Mouse (Mus musculus) layer of hippocampus, adult 2 months (tissue): ENCODE results near the gene Nelfa. TPM values are rescaled to one million over a fixed set of nuclear protein-coding genes. Genes with fewer than 3 reads are reported as not detected.
A peak's percentile ranks its signal among the peaks of the same experiment; 100 is the strongest.
"Not testable (repeated sequence)": the region's sequence is repeated elsewhere in the genome, so short reads cannot be mapped to it uniquely, and the experiment has no call there.

Experiments
- DNase-seq, 2 experiments: peaks; one replicate each; pipeline ENCODE4 v3.0.0; 2022; ENCODE audit warnings: low spot score in 2 of 2
- H3K27ac ChIP-seq: fragments of 200-600 bp; 2 replicates; pipeline ENCODE4 v1.8.1; 2022
- H3K4me3 ChIP-seq: fragments of 200-600 bp; 2 replicates; pipeline ENCODE4 v1.8.1; 2022; ENCODE audit warnings: mild to moderate bottlenecking
- CTCF ChIP-seq: fragments of 200-600 bp; conservative IDR thresholded peaks from 2 replicates; pipeline ENCODE4 v1.8.1; 2022; ENCODE audit warnings: antibody characterized with exemption, mild to moderate bottlenecking, moderate library complexity
- long read RNA-seq, 2 experiments: library from polyadenylated mRNA; stranded (forward); transcript quantifications; one replicate each; pipeline ENCODE4 v2.0.0; 2021; ENCODE audit warnings: borderline mapping rate in 2 of 2
- total RNA-seq, 2 experiments: library from RNA; stranded (reverse); gene quantifications; 2 replicates each; pipeline ENCODE4 v1.2.3; 2021

Nelfa gene
- total RNA-seq: 10 to 100 TPM; 19.5 to 22.5 TPM
- long read RNA-seq, experiment 1, transcript Nelfa-201 (11 exons, 2,580 nt): major isoform, 24 of 27 reads
- long read RNA-seq, experiment 1, partial matches to known transcripts: 1 of 27 reads
- long read RNA-seq, experiment 1, other reads (novel, unspliced or antisense): 2 of 27 reads
- long read RNA-seq, experiment 2, transcript Nelfa-201 (11 exons, 2,580 nt): major isoform, 34 of 40 reads
- long read RNA-seq, experiment 2, partial matches to known transcripts: 2 of 40 reads
- long read RNA-seq, experiment 2, other reads (novel, unspliced or antisense): 3 of 40 reads

GRCm38 (mm10) chr5:33936120-33936707, at the start of gene Nelfa:
Nelfa (minus strand) TSS chr5:33936413.
- DNase-seq: peak; percentile 99 to 100
- Histone ChIP-seq H3K27ac (peak within 1 kb of the TSS; percentile 97), H3K4me3 (peak within 1 kb of the TSS; percentile 84)
- peak; percentile 20; the same call in 1 of the 2 replicates for TF ChIP-seq CTCF

GRCm38 (mm10) chr5:33983309-33984121, 47.3 kb upstream of the Nelfa start, which contains the start of gene Gm1673:
Gm1673 (plus strand) TSS chr5:33983433.
- TF ChIP-seq CTCF: peak; percentile 79
- peak within 1 kb of the TSS; percentile 99 for H3K27ac ChIP-seq
- peak within 1 kb of the TSS; percentile 95 for H3K4me3 ChIP-seq
- peak; percentile 91 to 95 for DNase-seq

DNA sequence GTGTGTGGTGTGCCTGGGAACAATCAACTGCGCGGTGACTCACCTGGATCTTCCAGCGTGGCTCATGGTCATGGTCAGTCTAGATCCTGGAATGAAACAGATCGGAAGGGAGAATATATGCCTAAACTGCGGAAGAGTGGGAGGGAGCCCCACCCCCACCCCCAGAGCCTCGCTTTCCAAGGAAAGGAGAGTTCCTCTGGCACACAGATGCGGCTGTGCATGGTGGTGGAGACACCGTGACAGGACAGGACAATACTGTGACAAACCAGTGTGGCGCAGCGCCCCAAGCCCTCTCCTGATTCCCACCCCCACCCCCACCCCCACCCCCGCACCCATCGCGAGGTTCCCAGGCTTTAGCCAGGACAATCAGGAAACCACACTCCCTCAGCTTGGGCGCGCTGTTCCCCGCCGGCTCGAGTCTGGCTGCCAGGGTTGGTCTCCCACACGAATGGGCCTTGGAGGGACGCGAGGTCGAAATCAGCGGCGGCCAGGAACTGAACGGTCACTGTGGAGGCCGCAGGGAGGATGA, 46.6 kb upstream of the Nelfa start:
- peak overlapping the region; percentile 95 for H3K4me3 ChIP-seq
- TF ChIP-seq CTCF: no peak
- H3K27ac ChIP-seq: peak overlapping the region; percentile 99
- no peak for DNase-seq

GRCm38 (mm10) chr5:33976267-33976666, 40.1 kb upstream of the Nelfa start:
- no peak overlapping the region for H3K27ac ChIP-seq
- H3K4me3 ChIP-seq: no peak overlapping the region
- DNase-seq: no peak
- TF ChIP-seq CTCF: no peak

- H3K4me3 ChIP-seq: no peak overlapping the region
- no peak for TF ChIP-seq CTCF
- H3K27ac ChIP-seq: no peak overlapping the region
- no peak for DNase-seq
Observed at GRCm38 (mm10) chr5:33974736-33975135, 38.5 kb upstream of the Nelfa start.

GRCm38 (mm10) chr5:33959382-33959781, 23.2 kb upstream of the Nelfa start:
- TF ChIP-seq CTCF: no peak
- no peak for DNase-seq
- Histone ChIP-seq H3K4me3 (no peak overlapping the region), H3K27ac (no peak overlapping the region)

DNA sequence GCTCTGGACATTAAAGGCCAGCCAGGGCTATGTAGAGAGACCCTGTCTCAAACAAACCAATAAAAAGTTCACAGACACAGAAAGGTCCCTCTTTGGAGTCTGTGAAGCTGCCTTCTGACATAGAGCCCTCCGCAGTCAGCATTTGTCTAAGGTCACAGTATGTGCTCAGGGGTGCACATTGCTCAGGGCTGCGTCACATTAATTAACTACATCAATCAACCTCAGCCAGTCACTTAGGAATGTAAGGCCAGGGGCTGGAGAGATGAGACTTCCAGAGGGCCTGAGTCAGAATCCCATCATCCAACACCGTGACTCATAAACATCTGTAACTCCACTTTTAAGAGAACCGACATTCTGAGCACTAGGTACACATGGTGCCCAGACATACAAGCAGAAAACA, 19.7 kb upstream of the Nelfa start:
- no peak for DNase-seq
- H3K27ac ChIP-seq: no peak overlapping the region
- no peak overlapping the region for H3K4me3 ChIP-seq
- no peak for TF ChIP-seq CTCF

GRCm38 (mm10) chr5:33954354-33954753, 18.1 kb upstream of the Nelfa start:
- H3K27ac ChIP-seq: peak overlapping the region; percentile 71
- peak; percentile 86 to 89 for DNase-seq
- peak overlapping the region; percentile 56 for H3K4me3 ChIP-seq
- TF ChIP-seq CTCF: peak; percentile 97

GRCm38 (mm10) chr5:33953471-33954185, 17.4 kb upstream of the Nelfa start:
- no peak for TF ChIP-seq CTCF
- Histone ChIP-seq H3K27ac (peak overlapping the region; percentile 71), H3K4me3 (peak overlapping the region; percentile 56)
- DNase-seq: no peak

DNA sequence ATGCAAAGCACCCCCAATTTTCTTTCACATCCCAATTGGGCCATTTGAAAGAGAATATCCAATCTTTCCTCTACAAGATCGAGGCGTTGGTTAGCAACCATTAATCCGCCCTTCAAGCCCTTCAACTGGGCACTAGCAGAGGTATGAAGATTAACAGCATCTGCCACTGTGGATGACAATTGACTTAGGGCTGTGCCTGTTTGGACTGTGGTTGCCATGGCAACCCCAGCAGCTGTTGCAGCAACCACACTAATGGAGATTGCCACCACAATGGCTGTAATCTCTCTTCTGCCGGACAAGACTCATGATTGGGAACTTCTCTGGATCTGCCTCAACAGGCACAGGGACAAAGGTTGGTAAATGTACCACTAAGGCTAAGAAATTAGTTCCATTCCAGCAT, 12.1 kb upstream of the Nelfa start:
- Histone ChIP-seq H3K4me3 (no peak overlapping the region), H3K27ac (no peak overlapping the region)
- TF ChIP-seq CTCF: no peak
- no peak for DNase-seq

- not testable (repeated sequence) for H3K27ac ChIP-seq, DNase-seq, H3K4me3 ChIP-seq
- 0 out of 2 replicates have a peak, but pooled peaks have one; percentile 25 for TF ChIP-seq CTCF
Observed at GRCm38 (mm10) chr5:33947035-33947434, 10.8 kb upstream of the Nelfa start.

GRCm38 (mm10) chr5:33938448-33938847, 2.2 kb upstream of the Nelfa start:
- H3K4me3 ChIP-seq: no peak overlapping the region
- DNase-seq: no peak
- no peak for TF ChIP-seq CTCF
- H3K27ac ChIP-seq: no peak overlapping the region
